Mouse (Mus musculus): Measurements from ENCODE around the gene Kat5. TPM values are rescaled to one million over a fixed set of nuclear protein-coding genes. Genes with fewer than 3 reads are reported as not detected.

The Kat5 gene
- polyA plus RNA-seq, 1 experiment, result 37.1 TPM

DNA sequence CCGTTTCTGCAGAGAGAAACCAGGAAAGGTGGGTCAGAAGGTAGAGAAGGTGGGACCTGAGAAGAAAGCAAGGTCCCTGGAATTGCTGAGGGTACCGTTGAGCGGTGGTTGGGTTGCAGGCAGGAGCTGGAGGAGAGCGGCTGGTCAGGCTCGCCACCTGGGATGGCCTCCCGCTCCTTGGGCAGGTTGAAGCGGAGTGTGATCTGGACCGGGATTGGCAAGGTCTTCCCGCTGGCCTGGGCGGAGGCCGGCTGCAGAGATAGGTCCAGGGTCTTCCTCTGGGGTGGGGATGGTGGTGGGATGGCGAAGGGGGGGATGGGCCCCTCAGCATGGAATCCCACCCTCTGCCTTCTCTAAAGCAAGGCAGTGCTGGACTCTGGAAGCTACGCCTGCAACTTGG lies 1.3 kb downstream of the Kat5 start:
- Histone ChIP-seq H3K79me2 (ENCODE audit: control insufficient read depth, insufficient read depth) (peaks cover 7% of the 10 kb centered on the region), H3K4me3 (peak overlapping the region; percentile 53), H3ac (ENCODE audit: control insufficient read depth, insufficient read length) (no peak overlapping the region), H3K4me2 (ENCODE audit: low read depth) (peak overlapping the region; percentile 68), H3K36me3 (ENCODE audit: control insufficient read depth, insufficient read depth) (peaks cover 25% of the 10 kb centered on the region), H3K27me3 (ENCODE audit: control insufficient read depth, insufficient read depth, insufficient read length) (no peaks in the 10 kb centered on the region)
- TF ChIP-seq USF1 (IDR thresholded peaks at IDR 0.05; ENCODE audit: low read depth), result no peak
- TF ChIP-seq SRF (IDR thresholded peaks at IDR 0.05; ENCODE audit: control insufficient read depth, insufficient read length, low read depth), result no peak
- no peak for TF ChIP-seq TCF3 (IDR thresholded peaks at IDR 0.05; ENCODE audit: insufficient read length, low read depth)
- no peak for TF ChIP-seq REST (IDR thresholded peaks at IDR 0.05; ENCODE audit: insufficient read depth, insufficient read length)
- TF ChIP-seq POLR2A (IDR thresholded peaks at IDR 0.05; ENCODE audit: insufficient read length, low read depth), result no peak

DNA sequence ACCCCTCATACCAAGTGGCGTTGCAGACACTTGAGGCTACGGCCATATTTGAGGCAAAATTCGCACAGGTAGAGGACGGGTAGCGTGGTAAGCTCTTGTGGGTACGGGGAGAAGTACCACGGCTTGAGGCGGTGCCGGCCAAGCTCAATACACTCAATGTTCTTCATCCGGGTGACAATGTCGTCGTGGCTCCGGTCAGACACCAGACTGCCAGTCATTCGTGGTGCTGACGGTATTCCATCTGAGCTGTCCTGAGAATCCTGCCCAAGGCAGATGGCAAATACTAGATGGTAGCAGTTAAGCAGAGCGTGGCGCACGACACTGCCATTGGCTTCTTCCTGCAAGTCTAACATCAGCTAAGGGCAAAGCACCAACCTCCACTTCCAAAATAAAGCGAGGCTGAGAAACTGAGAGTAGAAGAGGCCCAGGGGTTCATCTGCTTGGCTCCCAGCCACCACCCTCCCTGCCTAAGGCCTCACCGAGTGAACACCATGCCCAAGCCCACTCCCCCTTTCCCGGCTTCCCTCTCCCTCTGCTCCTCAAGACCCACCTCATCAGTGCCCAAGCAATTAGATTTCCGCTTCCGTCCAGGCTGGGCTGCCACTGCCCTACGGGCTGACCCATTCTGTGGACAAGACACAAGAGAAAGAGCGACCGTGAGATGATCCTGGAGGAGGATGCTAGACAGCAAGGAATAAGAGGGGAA lies 2.2 kb downstream of the Kat5 start:
- Histone ChIP-seq H3K36me3 (ENCODE audit: control insufficient read depth, insufficient read depth) (peaks cover 31% of the 10 kb centered on the region), H3K79me2 (ENCODE audit: control insufficient read depth, insufficient read depth) (peaks cover 7% of the 10 kb centered on the region), H3K4me3 (no peak overlapping the region), H3K4me2 (ENCODE audit: low read depth) (no peak overlapping the region), H3ac (ENCODE audit: control insufficient read depth, insufficient read length) (no peak overlapping the region), H3K27me3 (ENCODE audit: control insufficient read depth, insufficient read depth, insufficient read length) (no peaks in the 10 kb centered on the region)
- TF ChIP-seq MYOG (IDR thresholded peaks at IDR 0.05; ENCODE audit: control insufficient read depth in 1 of 3, insufficient read depth in 1 of 3, insufficient read length in 2 of 3, low read depth in 2 of 3) (no peak), POLR2AphosphoS2 (IDR thresholded peaks at IDR 0.05; ENCODE audit: insufficient read length, low read depth) (peak; percentile 24), SRF (IDR thresholded peaks at IDR 0.05; ENCODE audit: control insufficient read depth, insufficient read length, low read depth) (no peak), POLR2A (IDR thresholded peaks at IDR 0.05; ENCODE audit: insufficient read length, low read depth) (no peak), TCF3 (IDR thresholded peaks at IDR 0.05; ENCODE audit: insufficient read length, low read depth) (no peak), E2F4 (IDR thresholded peaks at IDR 0.05; ENCODE audit: insufficient read depth) (no peak), MAX (IDR thresholded peaks at IDR 0.05; ENCODE audit: low read depth) (no peak)

DNA sequence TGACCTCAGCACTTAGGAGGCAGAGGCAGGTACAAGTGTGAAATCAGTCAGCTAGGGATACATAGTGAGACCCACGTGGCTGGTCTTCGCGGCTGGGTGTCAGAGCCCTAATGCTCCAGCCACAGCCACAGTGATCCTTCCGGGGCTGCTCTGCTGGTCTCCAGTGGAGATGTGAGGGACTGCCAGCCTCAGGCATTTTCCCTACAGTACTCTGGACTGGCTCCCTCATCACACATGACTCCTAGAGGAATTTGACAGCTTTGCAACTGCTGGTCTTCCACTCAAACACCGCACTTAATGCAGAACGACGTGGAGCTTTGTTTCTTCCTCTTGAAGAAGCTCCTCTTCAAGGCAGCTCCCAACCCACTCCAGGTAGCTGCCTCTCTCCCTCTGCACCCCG lies 3.8 kb downstream of the Kat5 start:
- H3K36me3 ChIP-seq (ENCODE audit: control insufficient read depth, insufficient read depth), result peaks cover 31% of the 10 kb centered on the region
- no peak for TF ChIP-seq E2F4 (IDR thresholded peaks at IDR 0.05; ENCODE audit: insufficient read depth)
- TF ChIP-seq CEBPB (IDR thresholded peaks at IDR 0.05; ENCODE audit: insufficient read depth, poor library complexity, severe bottlenecking), result no peak
- no peak for TF ChIP-seq REST (IDR thresholded peaks at IDR 0.05; ENCODE audit: insufficient read depth, insufficient read length)
- no peak for TF ChIP-seq POLR2A (IDR thresholded peaks at IDR 0.05; ENCODE audit: insufficient read length, low read depth)
- TF ChIP-seq MYOD1 (IDR thresholded peaks at IDR 0.05; ENCODE audit: control insufficient read depth in 1 of 3, insufficient read length in 2 of 3, low read depth in 2 of 3), result no peak
- no peak for TF ChIP-seq TCF3 (IDR thresholded peaks at IDR 0.05; ENCODE audit: insufficient read length, low read depth)
- no peak for TF ChIP-seq MAX (IDR thresholded peaks at IDR 0.05; ENCODE audit: low read depth)
- no peak for TF ChIP-seq USF1 (IDR thresholded peaks at IDR 0.05; ENCODE audit: low read depth)
- no peak for TF ChIP-seq SRF (IDR thresholded peaks at IDR 0.05; ENCODE audit: control insufficient read depth, insufficient read length, low read depth)
- TF ChIP-seq POLR2AphosphoS2 (IDR thresholded peaks at IDR 0.05; ENCODE audit: insufficient read length, low read depth), result no peak
- TF ChIP-seq TCF12 (IDR thresholded peaks at IDR 0.05; ENCODE audit: insufficient read depth, poor library complexity, severe bottlenecking), result no peak
- TF ChIP-seq MYOG (IDR thresholded peaks at IDR 0.05; ENCODE audit: control insufficient read depth in 1 of 3, insufficient read depth in 1 of 3, insufficient read length in 2 of 3, low read depth in 2 of 3), result no peak
- no peak overlapping the region for H3K4me2 ChIP-seq (ENCODE audit: low read depth)
- no peak overlapping the region for H3K4me3 ChIP-seq
- peaks cover 7% of the 10 kb centered on the region for H3K79me2 ChIP-seq (ENCODE audit: control insufficient read depth, insufficient read depth)
- no peaks in the 10 kb centered on the region for H3K27me3 ChIP-seq (ENCODE audit: control insufficient read depth, insufficient read depth, insufficient read length)
- no peak overlapping the region for H3ac ChIP-seq (ENCODE audit: control insufficient read depth, insufficient read length)

DNA sequence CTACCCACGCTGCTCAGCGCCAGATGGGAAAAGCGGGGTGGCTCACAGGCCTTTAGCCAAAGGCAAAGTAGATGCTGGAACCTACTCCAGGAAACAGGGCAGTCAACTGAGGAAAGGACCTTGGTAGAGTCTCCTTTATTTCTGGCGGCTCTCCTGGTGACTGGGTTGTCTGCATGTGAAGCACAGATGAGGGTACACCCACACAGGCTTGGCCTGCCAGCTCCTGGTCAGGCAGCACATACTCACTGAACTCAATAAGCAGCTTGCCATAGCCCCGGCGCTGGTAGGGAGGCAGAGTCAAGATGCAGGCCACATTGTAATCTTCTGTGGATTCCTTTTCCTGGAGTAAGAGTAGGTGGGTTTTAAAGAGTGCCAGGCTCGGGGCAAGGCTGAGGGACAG lies 4.9 kb downstream of the Kat5 start:
- no peak overlapping the region for H3K4me2 ChIP-seq (ENCODE audit: low read depth)

DNA sequence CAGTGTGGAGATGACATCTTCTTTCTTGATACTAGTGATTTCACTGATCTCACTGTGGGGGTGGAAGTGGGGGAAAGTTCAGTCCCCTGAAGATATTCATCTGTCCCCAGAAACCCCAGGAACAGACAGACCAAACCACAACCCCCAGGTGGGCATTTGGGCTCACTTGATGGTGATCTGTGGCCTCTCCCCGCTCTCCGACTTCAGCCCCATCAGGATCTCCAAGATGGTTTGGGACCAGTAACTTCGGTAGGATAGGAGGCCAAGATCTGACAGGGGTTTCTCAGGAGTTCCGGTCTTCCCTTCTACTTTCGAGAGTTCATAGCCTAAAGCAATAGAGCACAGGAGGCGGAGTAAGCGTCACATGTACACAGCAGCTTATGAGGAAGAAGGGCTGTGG lies 6.4 kb downstream of the Kat5 start:
- Histone ChIP-seq H3K27me3 (ENCODE audit: control insufficient read depth, insufficient read depth, insufficient read length) (no peaks in the 10 kb centered on the region), H3K4me3 (peak overlapping the region; percentile 60), H3ac (ENCODE audit: control insufficient read depth, insufficient read length) (no peak overlapping the region), H3K36me3 (ENCODE audit: control insufficient read depth, insufficient read depth) (peaks cover 31% of the 10 kb centered on the region), H3K4me2 (ENCODE audit: low read depth) (no peak overlapping the region), H3K79me2 (ENCODE audit: control insufficient read depth, insufficient read depth) (no peaks in the 10 kb centered on the region)
- TF ChIP-seq TCF12 (IDR thresholded peaks at IDR 0.05; ENCODE audit: insufficient read depth, poor library complexity, severe bottlenecking) (no peak), MAX (IDR thresholded peaks at IDR 0.05; ENCODE audit: low read depth) (no peak), POLR2AphosphoS2 (IDR thresholded peaks at IDR 0.05; ENCODE audit: insufficient read length, low read depth) (no peak)

More for the DNA sequence above, 4.9 kb downstream of the Kat5 start:
- Histone ChIP-seq H3K79me2 (ENCODE audit: control insufficient read depth, insufficient read depth) (peaks cover 7% of the 10 kb centered on the region), H3ac (ENCODE audit: control insufficient read depth, insufficient read length) (no peak overlapping the region), H3K4me3 (no peak overlapping the region), H3K36me3 (ENCODE audit: control insufficient read depth, insufficient read depth) (peaks cover 31% of the 10 kb centered on the region), H3K27me3 (ENCODE audit: control insufficient read depth, insufficient read depth, insufficient read length) (no peaks in the 10 kb centered on the region)
- TF ChIP-seq MYOG (IDR thresholded peaks at IDR 0.05; ENCODE audit: control insufficient read depth in 1 of 3, insufficient read depth in 1 of 3, insufficient read length in 2 of 3, low read depth in 2 of 3), result no peak
- no peak for TF ChIP-seq CEBPB (IDR thresholded peaks at IDR 0.05; ENCODE audit: insufficient read depth, poor library complexity, severe bottlenecking)
- TF ChIP-seq REST (IDR thresholded peaks at IDR 0.05; ENCODE audit: insufficient read depth, insufficient read length), result no peak
- no peak for TF ChIP-seq POLR2A (IDR thresholded peaks at IDR 0.05; ENCODE audit: insufficient read length, low read depth)
- no peak for TF ChIP-seq SRF (IDR thresholded peaks at IDR 0.05; ENCODE audit: control insufficient read depth, insufficient read length, low read depth)
- TF ChIP-seq MYOD1 (IDR thresholded peaks at IDR 0.05; ENCODE audit: control insufficient read depth in 1 of 3, insufficient read length in 2 of 3, low read depth in 2 of 3), result no peak
- TF ChIP-seq E2F4 (IDR thresholded peaks at IDR 0.05; ENCODE audit: insufficient read depth), result no peak
- no peak for TF ChIP-seq MAX (IDR thresholded peaks at IDR 0.05; ENCODE audit: low read depth)
- no peak for TF ChIP-seq TCF3 (IDR thresholded peaks at IDR 0.05; ENCODE audit: insufficient read length, low read depth)

Data from myocyte (in vitro differentiated cells).